Mouse (Mus musculus): ENCODE measurements around the gene Stam2. TPM values are rescaled to one million over a fixed set of nuclear protein-coding genes. Genes with fewer than 3 reads are reported as not detected.

The Stam2 gene
- total and polyA plus RNA-seq, 2 experiments from 2014 or later, result 30.6 to 40.3 TPM

DNA sequence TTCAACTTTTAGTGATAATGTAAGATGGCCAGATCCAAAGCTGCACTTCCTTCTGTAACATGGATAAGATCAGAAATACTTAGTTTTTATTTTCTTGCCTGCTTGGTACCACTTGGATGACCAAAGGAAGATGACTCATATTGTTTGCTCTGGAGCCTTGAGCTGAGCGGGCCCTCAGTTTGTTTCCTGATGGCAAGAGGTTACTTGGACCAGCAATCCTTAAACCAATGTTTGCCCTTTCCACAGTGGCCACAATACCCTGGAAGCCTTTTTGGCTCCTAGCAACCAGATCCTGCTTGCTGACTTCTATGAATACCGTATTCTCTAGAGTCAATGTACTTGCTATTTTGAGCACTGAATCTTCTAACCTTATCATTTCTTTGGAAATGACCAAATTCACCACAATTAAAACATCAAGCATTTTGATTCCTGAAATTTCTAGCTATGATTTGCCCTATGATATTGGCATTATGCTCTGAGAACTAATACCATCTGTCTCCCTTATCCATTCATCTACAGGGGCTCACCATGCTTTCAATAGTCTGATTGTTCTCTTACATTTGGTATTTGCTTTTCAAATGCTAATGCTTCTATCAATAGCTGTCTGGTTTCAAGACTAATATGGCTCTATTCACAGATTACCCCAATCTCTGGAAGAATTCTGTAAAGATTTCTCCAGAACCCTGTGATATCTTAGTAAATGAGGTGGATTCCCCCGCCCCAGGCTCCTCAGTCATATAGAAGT, 11.7 kb upstream of the Stam2 start:
- TF ChIP-seq CTCF (IDR thresholded peaks at IDR 0.05; ENCODE audit: low read depth), result no peak
- DNase-seq (no peak), ATAC-seq (no peak; the same call in 1 of the 2 replicates)

DNA sequence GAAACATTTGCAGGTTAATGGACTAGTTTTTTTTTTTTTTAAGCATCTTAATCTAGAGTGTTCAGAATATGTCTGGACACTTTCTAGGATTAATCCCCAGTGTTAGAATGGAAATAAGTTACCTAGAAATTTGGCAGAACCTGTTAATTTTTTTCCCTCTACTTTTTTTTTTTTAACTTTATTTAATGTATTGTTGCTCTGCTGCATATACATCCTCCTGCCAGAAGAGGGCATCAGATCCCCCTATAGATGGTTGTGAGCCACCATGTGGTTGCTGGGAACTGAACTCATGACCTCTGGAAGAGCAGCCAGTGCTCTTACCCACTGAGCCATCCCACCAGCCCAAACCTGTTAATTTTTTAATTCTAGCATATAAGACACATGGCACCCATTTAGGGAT, 2.0 kb upstream of the Stam2 start:
- no peak for TF ChIP-seq CTCF (IDR thresholded peaks at IDR 0.05; ENCODE audit: low read depth)
- DNase-seq (no peak), ATAC-seq (no peak)
- Histone ChIP-seq H3K27ac (ENCODE audit: low read depth, low read length) (no peak overlapping the region), H3K4me2 (ENCODE audit: low read depth) (no peak overlapping the region), H3K9me3 (ENCODE audit: low read length) (no peaks in the 10 kb centered on the region), H3K4me3 (ENCODE audit: low read depth, low read length) (no peak overlapping the region), H3K36me3 (ENCODE audit: insufficient read depth) (0 out of 2 replicates have a peak, but pooled peaks cover under 1% of the 10 kb centered on the region), H3K27me3 (ENCODE audit: insufficient read depth, low read length) (no peaks in the 10 kb centered on the region), H3K4me1 (ENCODE audit: insufficient read depth) (no peaks in the 10 kb centered on the region), H3K9ac (no peak overlapping the region)

More for the DNA sequence above, 11.7 kb upstream of the Stam2 start:
- Histone ChIP-seq H3K9ac (no peak overlapping the region), H3K27me3 (ENCODE audit: insufficient read depth, low read length) (no peaks in the 10 kb centered on the region), H3K9me3 (ENCODE audit: low read length) (no peaks in the 10 kb centered on the region), H3K36me3 (ENCODE audit: insufficient read depth) (no peaks in the 10 kb centered on the region), H3K4me2 (ENCODE audit: low read depth) (no peak overlapping the region), H3K27ac (ENCODE audit: low read depth, low read length) (no peak overlapping the region), H3K4me3 (ENCODE audit: low read depth, low read length) (no peak overlapping the region), H3K4me1 (ENCODE audit: insufficient read depth) (no peaks in the 10 kb centered on the region)
- 38% methylated on average over 3 of the region's 3 CpGs for WGBS

DNA sequence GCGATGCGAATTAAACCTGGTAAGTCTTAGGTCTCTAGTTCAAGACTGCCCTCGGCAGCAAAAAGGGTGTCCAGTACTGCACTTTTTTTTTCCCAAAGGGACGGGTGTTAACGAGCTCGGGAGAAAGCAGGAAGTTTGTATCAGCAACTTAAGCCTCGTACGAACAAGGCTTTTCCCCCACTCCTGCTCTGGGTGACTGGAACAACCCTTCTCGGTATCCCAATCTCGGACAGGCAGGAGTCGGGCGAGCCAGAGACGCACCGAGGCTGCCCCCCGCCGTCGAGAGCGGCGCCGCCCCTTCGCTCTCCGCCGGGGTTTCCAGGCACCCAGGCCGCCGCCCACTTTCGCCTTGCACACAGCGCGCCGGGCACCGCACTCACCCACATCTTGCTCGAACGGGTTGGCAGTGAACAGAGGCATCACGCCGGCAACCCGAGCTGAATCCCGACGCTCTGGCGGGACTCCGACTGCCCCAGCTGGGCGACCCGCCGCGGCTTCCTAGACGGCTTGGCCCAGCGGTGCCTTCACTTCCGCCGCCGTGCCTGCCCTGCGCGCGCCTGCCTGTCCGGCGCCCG, 313 bp downstream of the Stam2 start:
- peak; percentile 90 for ATAC-seq
- no peak for TF ChIP-seq CTCF (IDR thresholded peaks at IDR 0.05; ENCODE audit: low read depth)

DNA sequence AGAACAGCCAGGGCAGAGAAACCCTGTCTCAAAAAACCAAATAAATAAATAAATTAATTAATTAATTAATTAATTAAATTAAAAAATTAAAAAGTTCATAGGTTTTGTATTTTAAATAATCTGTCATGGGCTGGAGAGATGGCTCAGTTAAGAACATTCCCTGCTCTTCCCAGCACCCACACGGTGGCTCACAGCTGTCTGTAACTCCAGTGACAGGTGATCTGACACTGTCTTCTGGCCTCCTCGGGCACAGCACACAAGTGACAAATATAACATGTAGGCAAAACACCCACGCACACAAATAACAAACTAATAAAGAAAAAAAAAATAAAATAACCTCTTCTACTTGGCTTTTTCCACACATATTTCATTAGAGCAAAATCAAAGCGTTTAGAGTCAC, 1.5 kb downstream of the Stam2 start:
- Histone ChIP-seq H3K36me3 (ENCODE audit: insufficient read depth) (0 out of 2 replicates have a peak, but pooled peaks cover 4% of the 10 kb centered on the region), H3K27ac (ENCODE audit: low read depth, low read length) (no peak overlapping the region), H3K4me2 (ENCODE audit: low read depth) (no peak overlapping the region), H3K4me3 (ENCODE audit: low read depth, low read length) (no peak overlapping the region), H3K9ac (no peak overlapping the region), H3K9me3 (ENCODE audit: low read length) (no peaks in the 10 kb centered on the region), H3K4me1 (ENCODE audit: insufficient read depth) (no peaks in the 10 kb centered on the region), H3K27me3 (ENCODE audit: insufficient read depth, low read length) (no peaks in the 10 kb centered on the region)
- no peak for DNase-seq
- no peak for ATAC-seq
- WGBS, result 73% methylated on average over 4 of the region's 4 CpGs
- no peak for TF ChIP-seq CTCF (IDR thresholded peaks at IDR 0.05; ENCODE audit: low read depth)

More for the DNA sequence above, 313 bp downstream of the Stam2 start:
- Histone ChIP-seq H3K4me3 (ENCODE audit: low read depth, low read length) (peak overlapping the region; percentile 75), H3K4me1 (ENCODE audit: insufficient read depth) (no peaks in the 10 kb centered on the region), H3K9ac (peak overlapping the region; percentile 76), H3K4me2 (ENCODE audit: low read depth) (peak overlapping the region; percentile 44), H3K36me3 (ENCODE audit: insufficient read depth) (0 out of 2 replicates have a peak, but pooled peaks cover 4% of the 10 kb centered on the region), H3K9me3 (ENCODE audit: low read length) (no peaks in the 10 kb centered on the region), H3K27me3 (ENCODE audit: insufficient read depth, low read length) (no peaks in the 10 kb centered on the region), H3K27ac (ENCODE audit: low read depth, low read length) (peak overlapping the region; percentile 94)
- DNase-seq, result no peak
- WGBS, result 2% methylated on average over 51 of the region's 54 CpGs

DNA sequence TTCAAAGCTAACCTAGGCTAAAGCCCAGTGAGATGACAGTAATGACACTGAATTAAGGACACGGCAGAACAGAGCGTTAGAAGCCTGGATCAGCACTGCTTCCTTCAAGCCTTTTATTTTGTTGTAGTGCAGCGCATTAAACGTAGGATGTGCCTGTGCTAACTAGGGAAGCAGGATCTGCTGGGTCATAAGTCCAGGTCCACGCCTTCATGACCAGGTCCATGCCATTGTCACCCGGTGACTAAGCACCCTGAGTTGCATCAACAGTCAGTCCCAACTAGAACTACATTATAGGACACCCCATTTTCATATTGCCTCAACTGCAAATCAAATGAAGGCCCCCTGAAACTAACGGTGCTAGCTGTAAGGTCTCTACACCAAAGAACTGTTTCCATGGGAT, 7.6 kb downstream of the Stam2 start:
- Histone ChIP-seq H3K36me3 (ENCODE audit: insufficient read depth) (0 out of 2 replicates have a peak, but pooled peaks cover 4% of the 10 kb centered on the region), H3K4me3 (ENCODE audit: low read depth, low read length) (no peak overlapping the region), H3K4me1 (ENCODE audit: insufficient read depth) (0 out of 2 replicates have a peak, but pooled peaks cover 9% of the 10 kb centered on the region), H3K27ac (ENCODE audit: low read depth, low read length) (no peak overlapping the region), H3K27me3 (ENCODE audit: insufficient read depth, low read length) (no peaks in the 10 kb centered on the region), H3K9me3 (ENCODE audit: low read length) (no peaks in the 10 kb centered on the region), H3K9ac (no peak overlapping the region), H3K4me2 (ENCODE audit: low read depth) (no peak overlapping the region)
- no peak for ATAC-seq
- 96% methylated on average over 7 of the region's 7 CpGs for WGBS
- TF ChIP-seq CTCF (IDR thresholded peaks at IDR 0.05; ENCODE audit: low read depth), result no peak
- DNase-seq, result no peak

- Histone ChIP-seq H3K4me2 (ENCODE audit: low read depth) (no peak overlapping the region), H3K4me1 (ENCODE audit: insufficient read depth) (0 out of 2 replicates have a peak, but pooled peaks cover 9% of the 10 kb centered on the region), H3K27ac (ENCODE audit: low read depth, low read length) (no peak overlapping the region), H3K4me3 (ENCODE audit: low read depth, low read length) (no peak overlapping the region), H3K9me3 (ENCODE audit: low read length) (no peaks in the 10 kb centered on the region), H3K27me3 (ENCODE audit: insufficient read depth, low read length) (no peaks in the 10 kb centered on the region), H3K9ac (no peak overlapping the region), H3K36me3 (ENCODE audit: insufficient read depth) (no peaks in the 10 kb centered on the region)
- TF ChIP-seq CTCF (IDR thresholded peaks at IDR 0.05; ENCODE audit: low read depth), result no peak
- ATAC-seq (no peak), DNase-seq (no peak)
- WGBS, result 95% methylated on average over 7 of the region's 7 CpGs
These were observed 8.4 kb downstream of the Stam2 start for GRCm38 (mm10) chr2:52733659-52734058.

DNA sequence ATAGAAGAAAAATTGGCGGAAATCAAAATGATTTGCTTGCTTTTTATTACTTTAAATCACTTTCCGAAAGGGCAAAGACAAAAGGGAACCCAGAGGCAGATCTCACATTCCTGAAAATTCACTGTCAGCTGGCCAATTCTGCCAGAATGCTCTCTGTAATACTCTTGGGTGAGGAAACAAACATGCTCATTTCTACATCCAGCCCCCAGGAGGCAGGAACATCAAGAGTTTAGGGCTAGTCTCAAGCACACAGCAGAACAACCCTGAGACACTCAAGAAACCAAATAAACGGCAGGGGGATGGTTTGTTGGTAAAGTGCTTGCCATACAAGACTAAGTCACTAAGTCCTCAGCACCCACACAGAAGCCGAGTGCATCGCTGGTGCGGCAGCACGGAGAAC, 9.5 kb downstream of the Stam2 start:
- 90% methylated on average over 7 of the region's 7 CpGs for WGBS
- DNase-seq, result no peak
- Histone ChIP-seq H3K4me1 (ENCODE audit: insufficient read depth) (0 out of 2 replicates have a peak, but pooled peaks cover 9% of the 10 kb centered on the region), H3K27me3 (ENCODE audit: insufficient read depth, low read length) (no peaks in the 10 kb centered on the region), H3K4me2 (ENCODE audit: low read depth) (no peak overlapping the region), H3K9ac (no peak overlapping the region), H3K4me3 (ENCODE audit: low read depth, low read length) (no peak overlapping the region), H3K27ac (ENCODE audit: low read depth, low read length) (no peak overlapping the region), H3K36me3 (ENCODE audit: insufficient read depth) (no peaks in the 10 kb centered on the region), H3K9me3 (ENCODE audit: low read length) (no peaks in the 10 kb centered on the region)
- no peak for TF ChIP-seq CTCF (IDR thresholded peaks at IDR 0.05; ENCODE audit: low read depth)
- ATAC-seq, result no peak
